8 mouse cellular contexts compared by ENCODE assay signal in genomic region chr17:10326596-10327045, GRCm38 (mm10). TPM values are rescaled to one million over a fixed set of nuclear protein-coding genes. Genes with fewer than 3 reads are reported as not detected.
DNase-seq lines count a peak whose midpoint lies in the region; ATAC-seq lines count a peak whose summit lies in the region.

No protein-coding gene starts in this region.

- WGBS in kidney, embryonic 15.5 days: 75% methylated on average over 3 of the region's 3 CpGs
- WGBS in heart, embryonic 14.5 days: 35% methylated on average over 3 of the region's 3 CpGs
- 51% methylated on average over 3 of the region's 3 CpGs for WGBS in lung, embryonic 15.5 days
- 69% methylated on average over 3 of the region's 3 CpGs for whole genome bisulfite sequencing in midbrain, embryonic 14.5 days

- DNase-seq in kidney, adult 11 months: peak; percentile 56
- peak; percentile 83 for DNase-seq in 3134 (ENCODE audit: extremely low read depth, insufficient read length, low spot score)
- peak; percentile 69 for DNase-seq in adrenal gland, postnatal 25 days
- no peak for DNase-seq in midbrain, embryonic 14.5 days

- ATAC-seq in kidney, embryonic 15.5 days (replicated peaks; ENCODE audit: low FRiP score): no peak
- ATAC-seq in heart, embryonic 14.5 days (ENCODE audit: insufficient number of reproducible peaks, insufficient read depth, low FRiP score, low read depth): peak; percentile 71
- ATAC-seq in lung, embryonic 15.5 days (ENCODE audit: borderline replicate concordance, extremely low read depth, low FRiP score, low TSS enrichment): peak; percentile 73
- no peak for ATAC-seq in megakaryocyte-erythroid progenitor cell, adult 5-6 weeks (replicated peaks; ENCODE audit: low FRiP score, low TSS enrichment, poor library complexity, severe bottlenecking)
- no peak for ATAC-seq in midbrain, embryonic 14.5 days (ENCODE audit: low FRiP score, low TSS enrichment)

- no peaks in the 10 kb centered on the region for H3K9me3 ChIP-seq in kidney, embryonic 15.5 days (replicated peaks)
- H3K9me3 ChIP-seq in heart, embryonic 14.5 days (ENCODE audit: control insufficient read depth, low read length): no peaks in the 10 kb centered on the region
- H3K9me3 ChIP-seq in lung, embryonic 15.5 days: no peaks in the 10 kb centered on the region
- no peaks in the 10 kb centered on the region for H3K9me3 ChIP-seq in midbrain, embryonic 14.5 days (ENCODE audit: control insufficient read depth, low read length)

- no peak overlapping the region for H3K27ac ChIP-seq in kidney, embryonic 15.5 days
- H3K27ac ChIP-seq in heart, embryonic 14.5 days (replicated peaks in 1 of 2; ENCODE audit: control insufficient read depth in 1 of 2, insufficient read depth in 1 of 2, low read depth in 2 of 2, low read length in 2 of 2): peak overlapping the region; percentile 44 to 78
- H3K27ac ChIP-seq in lung, embryonic 15.5 days: no peak overlapping the region
- H3K27ac ChIP-seq in midbrain, embryonic 14.5 days (replicated peaks; ENCODE audit: low read depth, low read length): no peak overlapping the region

- peaks cover 22% of the 10 kb centered on the region for H3K4me1 ChIP-seq in kidney, embryonic 15.5 days
- peaks cover 21 to 57% of the 10 kb centered on the region in 2 experiments for H3K4me1 ChIP-seq in heart, embryonic 14.5 days (ENCODE audit: control insufficient read depth in 2 of 2, insufficient read depth in 2 of 2, low read length in 2 of 2)
- H3K4me1 ChIP-seq in lung, embryonic 15.5 days: peaks cover 12% of the 10 kb centered on the region; the same call in 1 of the 2 replicates
- peaks cover 7% of the 10 kb centered on the region for H3K4me1 ChIP-seq in midbrain, embryonic 14.5 days (ENCODE audit: control insufficient read depth, insufficient read depth, low read length)

- H3K27me3 ChIP-seq in kidney, embryonic 15.5 days: no peaks in the 10 kb centered on the region
- no peaks in the 10 kb centered on the region for H3K27me3 ChIP-seq in heart, embryonic 14.5 days (ENCODE audit: control insufficient read depth, insufficient read depth, low read length)
- no peaks in the 10 kb centered on the region for H3K27me3 ChIP-seq in lung, embryonic 15.5 days
- no peaks in the 10 kb centered on the region for H3K27me3 ChIP-seq in midbrain, embryonic 14.5 days (ENCODE audit: control insufficient read depth, insufficient read depth, low read length)

- H3K36me3 ChIP-seq in kidney, embryonic 15.5 days: peaks cover 7% of the 10 kb centered on the region; the same call in 1 of the 2 replicates
- H3K36me3 ChIP-seq in heart, embryonic 14.5 days (ENCODE audit: control insufficient read depth, insufficient read depth, low read length): peaks cover 5% of the 10 kb centered on the region; the same call in 1 of the 2 replicates
- no peaks in the 10 kb centered on the region for H3K36me3 ChIP-seq in lung, embryonic 15.5 days
- H3K36me3 ChIP-seq in midbrain, embryonic 14.5 days (ENCODE audit: control insufficient read depth, insufficient read depth, low read length): 0 out of 2 replicates have a peak, but pooled peaks cover 3% of the 10 kb centered on the region

- no peak overlapping the region for H3K4me3 ChIP-seq in kidney, embryonic 15.5 days (replicated peaks)
- H3K4me3 ChIP-seq in heart, embryonic 14.5 days (ENCODE audit: control insufficient read depth in 1 of 2, insufficient read depth in 1 of 2, low read depth in 1 of 2, low read length in 2 of 2): no peak overlapping the region
- H3K4me3 ChIP-seq in lung, embryonic 15.5 days: no peak overlapping the region
- H3K4me3 ChIP-seq in midbrain, embryonic 14.5 days (replicated peaks; ENCODE audit: low read depth, low read length): no peak overlapping the region

- no peak overlapping the region for H3K9ac ChIP-seq in kidney, embryonic 15.5 days
- peak overlapping the region; percentile 32; the same call in 1 of the 2 replicates for H3K9ac ChIP-seq in heart, embryonic 14.5 days (ENCODE audit: low read length)
- H3K9ac ChIP-seq in lung, embryonic 15.5 days: no peak overlapping the region
- H3K9ac ChIP-seq in midbrain, embryonic 14.5 days (replicated peaks; ENCODE audit: low read length): no peak overlapping the region

- H3K4me2 ChIP-seq in kidney, embryonic 15.5 days: no peak overlapping the region
- no peak overlapping the region for H3K4me2 ChIP-seq in heart, embryonic 14.5 days (ENCODE audit: low read length)
- no peak overlapping the region for H3K4me2 ChIP-seq in lung, embryonic 15.5 days
- H3K4me2 ChIP-seq in midbrain, embryonic 14.5 days (ENCODE audit: low read length): no peak overlapping the region

RNA-seq across cellular contexts. Expression of gene Qk, which starts 7.0 kb away (rescaled TPM):
- polyA plus RNA-seq in kidney, embryonic 15.5 days (2015; fragmentation: Nextera tagmentation; extraction: Ambion mirVana): 23.2 and 25.6 TPM in 2 replicates
- total RNA-seq in adrenal gland, postnatal 25 days (2021): 189 and 200 TPM in 2 replicates
- 71.8 and 76.2 TPM in 2 replicates for polyA plus RNA-seq in heart, embryonic 14.5 days (2014; fragmentation: Nextera tagmentation; extraction: Ambion mirVana)
- polyA plus RNA-seq in lung, embryonic 15.5 days (2015; fragmentation: Nextera tagmentation; extraction: Ambion mirVana): 28.5 and 33.3 TPM in 2 replicates
- 78.7 and 96.3 TPM in 2 replicates for total RNA-seq in megakaryocyte-erythroid progenitor cell, adult 5-6 weeks (2014; fragmentation: Nextera tagmentation)
- total RNA-seq in megakaryocyte-erythroid progenitor cell, adult 5-6 weeks (2017): 57.6 and 59.9 TPM in 2 replicates
- 52.9 and 62.8 TPM in 2 replicates for polyA plus RNA-seq in midbrain, embryonic 14.5 days (2014; fragmentation: Nextera tagmentation; extraction: Ambion mirVana)

Comparison
In these comparisons a context has a peak if more than half of its experiments do, and no peak if none do; other contexts are left out.
1. ATAC-seq: peak in heart, embryonic 14.5 days (single experiment) and lung, embryonic 15.5 days (single experiment); none in kidney, embryonic 15.5 days (single experiment), megakaryocyte-erythroid progenitor cell, adult 5-6 weeks (single experiment) and midbrain, embryonic 14.5 days (single experiment).
2. H3K27ac ChIP-seq: peak in heart, embryonic 14.5 days (2 of 2); none in kidney, embryonic 15.5 days (single experiment), lung, embryonic 15.5 days (single experiment) and midbrain, embryonic 14.5 days (single experiment).